Mouse (Mus musculus) stomach, postnatal 0 days (tissue): ENCODE measurements around the gene Fen1. TPM values are rescaled to one million over a fixed set of nuclear protein-coding genes. Genes with fewer than 3 reads are reported as not detected.

Experiments
- ATAC-seq: fragments of 200-750 bp; cut with Nextera tagmentation; 2 replicates; pipeline ENCODE4 v1.8.0; 2017; ENCODE audit not compliant: low FRiP score, low TSS enrichment
- DNase-seq: peaks from one replicate; pipeline ENCODE4 v3.0.0-alpha.2; 2016; ENCODE audit warnings: low spot score
- H3K27ac ChIP-seq: fragments of 300-500 bp; sonication (generic); replicated peaks from 2 replicates; pipeline ENCODE4 v1.5.1; 2014; ENCODE audit warnings: mild to moderate bottlenecking, control low read depth
- H3K27me3 ChIP-seq: fragments of 300-500 bp; sonication (generic); 2 replicates; pipeline ENCODE4 v1.6.1; 2014; ENCODE audit warnings: low read length; ENCODE audit not compliant: control insufficient read depth, insufficient read depth
- H3K36me3 ChIP-seq: fragments of 300-500 bp; sonication (generic); 2 replicates; pipeline ENCODE4 v1.6.1; 2014; ENCODE audit warnings: low read length, mixed read lengths; ENCODE audit not compliant: control insufficient read depth, insufficient read depth
- H3K4me1 ChIP-seq: fragments of 300-500 bp; sonication (generic); replicated peaks from 2 replicates; pipeline ENCODE4 v1.6.1; 2014; ENCODE audit warnings: antibody characterized with exemption; ENCODE audit not compliant: control insufficient read depth, insufficient read depth
- H3K4me2 ChIP-seq: fragments of 300-500 bp; sonication (generic); replicated peaks from 2 replicates; pipeline ENCODE4 v1.6.1; 2014; ENCODE audit warnings: low read depth, mild to moderate bottlenecking, control low read depth, moderate library complexity
- H3K4me3 ChIP-seq: fragments of 300-500 bp; sonication (generic); 2 replicates; pipeline ENCODE4 v1.5.1; 2014; ENCODE audit warnings: low read depth, low read length, control low read depth
- H3K9ac ChIP-seq: fragments of 300-500 bp; sonication (generic); 2 replicates; pipeline ENCODE4 v1.6.1; 2014; ENCODE audit warnings: mild to moderate bottlenecking, low read length, control low read depth, mixed read lengths
- H3K9me3 ChIP-seq: fragments of 300-500 bp; sonication (generic); 2 replicates; pipeline ENCODE4 v1.6.1; 2016; ENCODE audit warnings: low read length; ENCODE audit not compliant: control insufficient read depth
- CTCF ChIP-seq: IDR thresholded peaks from 2 replicates; pipeline ENCODE4 v1.5.1; 2016; ENCODE audit warnings: antibody characterized with exemption, low read depth, mild to moderate bottlenecking, moderate library complexity
- EP300 ChIP-seq: optimal IDR thresholded peaks from 2 replicates; pipeline ENCODE3; 2016; ENCODE audit warnings: antibody characterized with exemption
- WGBS: fragments of 180-500 bp; shearing (Covaris S2); extraction: QIAGEN DNeasy Blood & Tissue Kit; methylation state at CpG from one replicate; pipeline ENCODE4 v1.1.7; 2014; 5-methylcytosine and 5-hydroxymethylcytosine counted together
- polyA plus RNA-seq: library from polyadenylated mRNA; unstranded; fragments of >200 nt; fragmentation: Nextera tagmentation; extraction: Ambion mirVana; gene quantifications from 2 replicates; pipeline ENCODE4 v1.2.1, GENCODE M21; 2015

Fen1 gene
- polyA plus RNA-seq, 1 experiment from 2014 or later, result 29.2 TPM

DNA sequence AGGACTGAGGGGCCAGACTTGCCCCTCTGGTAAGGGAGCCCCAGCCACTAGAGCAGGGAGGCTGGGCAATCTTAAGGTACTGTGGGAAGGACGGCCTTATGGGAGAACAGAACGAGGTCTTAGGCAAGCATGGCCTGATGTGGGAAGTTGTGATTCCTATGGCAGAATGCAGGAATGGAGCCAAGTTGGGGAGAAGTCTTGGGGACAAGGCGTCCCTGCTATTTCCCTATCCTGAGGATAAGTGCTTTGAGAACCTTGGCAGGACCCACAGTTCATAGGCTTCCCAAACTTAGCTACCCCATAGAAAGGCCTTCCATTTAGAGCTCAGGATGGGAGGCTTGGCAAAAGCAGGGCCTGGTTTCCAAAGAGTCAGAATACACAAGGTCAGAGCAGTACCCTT lies 4.9 kb upstream of the Fen1 start:
- Histone ChIP-seq H3K4me1 (no peaks in the 10 kb centered on the region), H3K4me2 (no peak overlapping the region), H3K27ac (no peak overlapping the region), H3K4me3 (no peak overlapping the region), H3K36me3 (peaks cover 11% of the 10 kb centered on the region; the same call in 1 of the 2 replicates), H3K9ac (no peak overlapping the region), H3K9me3 (no peaks in the 10 kb centered on the region), H3K27me3 (no peaks in the 10 kb centered on the region)
- DNase-seq (no peak), ATAC-seq (no peak)
- 68% methylated on average over 3 of the region's 3 CpGs for WGBS
- TF ChIP-seq EP300 (no peak), CTCF (no peak)

DNA sequence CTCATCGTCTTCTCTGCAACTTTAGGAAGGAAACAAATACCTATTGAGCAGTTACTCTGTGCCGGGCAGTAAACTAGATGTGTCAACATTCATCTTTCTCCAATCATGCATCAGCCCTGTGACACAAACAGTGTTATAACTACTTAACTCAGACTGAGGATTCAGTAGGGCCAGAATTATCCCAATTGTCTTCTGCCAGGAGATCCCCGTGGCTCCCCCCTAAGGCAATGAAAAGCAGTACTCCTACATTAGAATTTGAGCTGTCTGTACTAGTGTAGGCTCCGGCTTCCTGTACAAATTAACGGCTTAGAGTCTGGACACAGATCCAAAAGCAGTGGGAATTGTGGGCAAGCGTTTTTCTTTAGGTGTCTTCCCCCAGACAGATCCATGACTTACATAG lies 1.1 kb upstream of the Fen1 start:
- DNase-seq (no peak), ATAC-seq (no peak)
- Histone ChIP-seq H3K36me3 (peaks cover 8% of the 10 kb centered on the region), H3K27me3 (no peaks in the 10 kb centered on the region), H3K4me2 (peak overlapping the region; percentile 87), H3K9ac (no peak overlapping the region), H3K9me3 (no peaks in the 10 kb centered on the region), H3K4me3 (peak overlapping the region; percentile 84; the same call in 1 of the 2 replicates), H3K27ac (0 out of 2 replicates have a peak overlapping the region, but pooled peaks have one; percentile 3), H3K4me1 (no peaks in the 10 kb centered on the region)
- TF ChIP-seq CTCF, result no peak; the same call in 1 of the 2 replicates
- no peak for TF ChIP-seq EP300
- 61% methylated on average over 6 of the region's 6 CpGs for WGBS

DNA sequence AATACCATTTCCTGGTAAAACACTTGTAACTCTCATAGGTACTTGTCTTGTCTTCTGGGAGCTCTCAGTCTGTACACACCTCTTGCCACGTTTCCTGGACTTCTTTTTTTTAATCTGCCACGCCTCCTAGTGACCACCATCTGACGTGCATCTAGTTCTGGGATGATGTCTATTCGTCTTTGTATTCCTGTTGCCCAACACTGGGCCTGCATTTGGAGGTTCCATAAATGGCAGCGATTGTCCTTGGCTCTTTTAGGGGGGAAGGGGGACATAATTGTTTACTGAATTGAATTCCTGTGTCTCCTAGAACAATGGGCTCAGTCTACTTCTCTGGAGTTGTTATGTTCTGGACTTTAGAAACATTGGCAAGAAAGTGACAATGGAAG lies 640 bp upstream of the Fen1 start:
- Histone ChIP-seq H3K4me2 (peak overlapping the region; percentile 87), H3K9me3 (no peaks in the 10 kb centered on the region), H3K4me3 (peak overlapping the region; percentile 84), H3K27ac (peak overlapping the region; percentile 88), H3K9ac (peak overlapping the region; percentile 85), H3K4me1 (no peaks in the 10 kb centered on the region), H3K27me3 (no peaks in the 10 kb centered on the region), H3K36me3 (peaks cover 10% of the 10 kb centered on the region)
- TF ChIP-seq EP300, result no peak
- peak; percentile 65 for TF ChIP-seq CTCF
- 2% methylated on average over 5 of the region's 5 CpGs for WGBS
- DNase-seq (peak; percentile 48), ATAC-seq (peak; percentile 47)

DNA sequence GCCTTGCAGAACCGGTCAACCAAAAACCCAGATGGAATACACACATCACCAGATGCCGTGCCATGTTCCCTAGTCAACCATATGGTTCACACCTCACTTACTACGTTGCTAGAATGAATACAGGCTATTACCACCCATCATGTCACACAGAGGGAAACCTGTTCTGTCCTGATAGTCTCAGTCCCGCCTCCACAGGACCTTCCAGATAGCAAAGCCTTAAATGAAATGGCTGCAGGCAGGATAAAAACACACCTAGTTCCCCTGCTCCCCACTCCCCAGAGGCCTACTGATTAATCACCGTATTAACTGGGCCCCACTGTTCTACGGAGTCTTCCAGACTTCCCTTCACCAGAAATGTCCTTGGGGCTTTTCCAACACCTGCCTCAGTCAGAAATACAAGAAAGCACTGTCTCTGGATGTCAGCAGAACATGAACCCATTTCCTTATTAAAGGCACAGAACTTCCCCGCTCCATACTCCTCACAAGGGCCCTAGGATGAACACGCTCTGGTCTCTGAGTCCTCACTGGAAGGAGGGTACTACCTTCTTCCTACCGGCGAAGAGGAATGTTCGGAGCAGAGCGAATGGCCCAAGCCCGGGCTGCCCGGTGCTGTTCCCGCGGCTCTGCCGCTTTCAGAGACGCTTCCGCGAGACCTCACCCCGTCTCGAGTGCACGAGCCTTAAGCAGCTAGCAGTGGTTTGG lies 672 bp downstream of the Fen1 start:
- no peak for DNase-seq
- H3K27me3 ChIP-seq, result no peaks in the 10 kb centered on the region
- no peak for TF ChIP-seq EP300
- TF ChIP-seq CTCF, result no peak
- H3K36me3 ChIP-seq, result peaks cover 12% of the 10 kb centered on the region
- H3K4me3 ChIP-seq, result peak overlapping the region; percentile 84
- H3K4me2 ChIP-seq, result peak overlapping the region; percentile 87
- ATAC-seq, result peak; percentile 43
- 2% methylated on average over 23 of the region's 23 CpGs for WGBS
- peak overlapping the region; percentile 88 for H3K27ac ChIP-seq
- H3K9me3 ChIP-seq, result no peaks in the 10 kb centered on the region
- peak overlapping the region; percentile 85 for H3K9ac ChIP-seq
- no peaks in the 10 kb centered on the region for H3K4me1 ChIP-seq

DNA sequence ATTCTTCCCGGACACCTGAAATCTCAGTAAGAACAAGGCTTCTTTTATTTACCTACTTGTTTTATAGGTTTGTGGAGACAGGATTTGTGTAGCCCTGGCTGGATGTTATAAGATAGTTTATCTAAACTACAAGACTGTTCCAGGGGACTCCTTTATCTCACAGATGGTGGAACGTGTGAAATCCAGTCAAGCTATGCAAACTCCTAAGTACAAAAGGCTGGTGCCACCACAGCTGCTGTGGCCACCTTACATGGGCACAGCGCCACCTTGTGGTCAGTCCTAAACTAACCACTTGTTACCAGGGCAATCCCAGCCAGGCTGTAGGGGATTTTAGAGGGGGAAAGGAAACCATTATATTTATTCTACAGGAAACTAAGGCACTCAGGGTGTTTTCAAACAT lies 5.2 kb downstream of the Fen1 start:
- Histone ChIP-seq H3K27me3 (no peaks in the 10 kb centered on the region), H3K27ac (no peak overlapping the region), H3K4me2 (no peak overlapping the region), H3K4me3 (no peak overlapping the region), H3K9me3 (no peaks in the 10 kb centered on the region), H3K36me3 (peaks cover 24% of the 10 kb centered on the region), H3K4me1 (no peaks in the 10 kb centered on the region), H3K9ac (no peak overlapping the region)
- TF ChIP-seq CTCF (peak; percentile 94), EP300 (no peak)
- ATAC-seq (peak; percentile 61; the same call in 1 of the 2 replicates), DNase-seq (peak; percentile 84)
- WGBS, result 27% methylated on average over 3 of the region's 3 CpGs

DNA sequence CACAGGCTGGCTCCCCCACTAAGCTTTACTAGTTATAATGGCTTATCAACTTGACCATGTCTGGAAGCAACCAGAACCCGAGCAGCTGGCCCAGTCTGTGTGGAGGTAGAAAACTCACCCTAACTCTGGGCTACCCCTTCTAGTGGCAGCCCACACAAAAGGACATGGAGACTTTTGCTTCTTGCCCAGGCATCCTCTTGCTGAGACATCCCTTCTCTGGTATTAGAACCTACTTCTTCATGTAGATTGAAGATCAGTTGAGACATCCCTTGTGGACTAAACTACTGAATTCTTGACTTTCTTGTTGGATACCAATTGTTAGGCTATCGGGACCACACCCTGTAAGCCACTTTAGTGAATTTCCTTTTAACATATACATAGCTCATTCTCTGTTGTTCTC lies 5.7 kb downstream of the Fen1 start:
- DNase-seq (no peak), ATAC-seq (no peak)
- H3K4me3 ChIP-seq, result no peak overlapping the region
- H3K27ac ChIP-seq, result no peak overlapping the region
- H3K4me2 ChIP-seq, result no peak overlapping the region
- H3K9ac ChIP-seq, result no peak overlapping the region
- no peaks in the 10 kb centered on the region for H3K4me1 ChIP-seq
- TF ChIP-seq CTCF (no peak), EP300 (no peak)
- H3K27me3 ChIP-seq, result no peaks in the 10 kb centered on the region
- H3K9me3 ChIP-seq, result no peaks in the 10 kb centered on the region
- 64% methylated on average over 2 of the region's 2 CpGs for WGBS
- H3K36me3 ChIP-seq, result peaks cover 25% of the 10 kb centered on the region
